Mouse (Mus musculus) macrophage (primary cell): Measurements from ENCODE around the gene Ackr3. TPM values are rescaled to one million over a fixed set of nuclear protein-coding genes. Genes with fewer than 3 reads are reported as not detected.

Experiments used
- H3K27ac ChIP-seq: fragments of 350-480 bp; formaldehyde crosslinking; 2 replicates; pipeline ENCODE4 v1.9.0; 2021
- H3K36me3 ChIP-seq: fragments of 350-480 bp; formaldehyde crosslinking; 2 replicates; pipeline ENCODE4 v1.9.0; 2021; ENCODE audit errors: inconsistent target
- H3K4me3 ChIP-seq: fragments of 350-480 bp; formaldehyde crosslinking; 2 replicates; pipeline ENCODE4 v1.9.0; 2021; ENCODE audit errors: inconsistent target
- H3K79me2 ChIP-seq: fragments of 350-480 bp; formaldehyde crosslinking; 2 replicates; pipeline ENCODE4 v1.9.0; 2021; ENCODE audit errors: inconsistent target
- WGBS: methylation state at CpG from one replicate; pipeline ENCODE4 v1.1.7; 2026; ENCODE audit warnings: inconsistent platforms; ENCODE audit not compliant: missing documents; 5-methylcytosine and 5-hydroxymethylcytosine counted together
- polyA plus RNA-seq: library from polyadenylated mRNA; stranded (reverse); fragments of 250-400 nt; gene quantifications from 3 replicates; pipeline ENCODE4 v1.2.4, GENCODE M21; 2018; ENCODE audit warnings: inconsistent platforms

Ackr3 gene
- polyA plus RNA-seq, 1 experiment from 2014 or later = not detected

- H3K27ac ChIP-seq = no peak overlapping the region
- no peaks in the 10 kb centered on the region for H3K79me2 ChIP-seq
- no peak overlapping the region for H3K4me3 ChIP-seq
- WGBS = 30% methylated on average over 4 of the region's 4 CpGs
- H3K36me3 ChIP-seq = no peaks in the 10 kb centered on the region
Observed at GRCm38 (mm10) chr1:90186173-90186572, 17.6 kb upstream of the Ackr3 start.

DNA sequence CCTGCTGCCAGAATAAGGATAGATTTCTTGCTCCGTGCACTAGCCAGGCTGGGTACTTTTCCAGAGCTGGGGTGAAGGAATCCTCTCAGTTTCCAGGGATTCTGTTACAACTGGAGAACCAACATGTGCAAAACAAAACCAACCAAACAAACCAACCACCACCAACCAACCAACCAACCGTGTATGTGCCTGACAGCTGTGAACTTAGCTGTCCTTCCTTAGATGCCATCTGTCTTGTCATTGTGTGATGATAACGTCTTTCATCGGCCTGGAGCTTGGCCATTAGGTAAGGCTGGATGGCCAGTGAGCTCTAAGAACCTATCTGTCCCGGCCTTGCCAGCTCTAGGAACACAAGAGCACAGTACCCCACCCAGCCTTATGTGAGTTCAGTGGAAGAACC, 16.9 kb upstream of the Ackr3 start:
- 92% methylated on average over 5 of the region's 5 CpGs for WGBS
- no peaks in the 10 kb centered on the region for H3K36me3 ChIP-seq
- H3K79me2 ChIP-seq = no peaks in the 10 kb centered on the region
- no peak overlapping the region for H3K27ac ChIP-seq
- no peak overlapping the region for H3K4me3 ChIP-seq

DNA sequence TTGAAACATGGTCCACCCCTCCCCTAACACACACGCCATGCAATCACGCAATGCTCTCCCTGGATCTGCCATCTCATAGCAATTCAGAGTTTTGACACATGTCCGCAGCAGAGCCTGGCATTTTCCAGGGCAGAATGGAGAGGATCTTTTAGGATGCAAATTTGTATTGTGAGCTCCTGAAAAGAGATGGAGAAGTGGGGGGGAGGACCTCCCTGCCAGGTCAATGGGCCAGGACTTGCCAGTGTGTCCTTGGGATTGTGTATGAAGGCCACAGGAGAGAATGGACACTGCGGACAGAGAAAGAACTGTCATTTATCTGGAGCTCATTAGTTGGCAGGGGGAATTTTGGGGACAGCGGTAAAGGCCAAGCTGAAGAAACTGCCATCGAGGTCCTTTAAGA, 14.7 kb upstream of the Ackr3 start:
- H3K4me3 ChIP-seq = no peak overlapping the region
- no peaks in the 10 kb centered on the region for H3K79me2 ChIP-seq
- H3K27ac ChIP-seq = no peak overlapping the region
- WGBS = 91% methylated on average over 6 of the region's 6 CpGs
- no peaks in the 10 kb centered on the region for H3K36me3 ChIP-seq

DNA sequence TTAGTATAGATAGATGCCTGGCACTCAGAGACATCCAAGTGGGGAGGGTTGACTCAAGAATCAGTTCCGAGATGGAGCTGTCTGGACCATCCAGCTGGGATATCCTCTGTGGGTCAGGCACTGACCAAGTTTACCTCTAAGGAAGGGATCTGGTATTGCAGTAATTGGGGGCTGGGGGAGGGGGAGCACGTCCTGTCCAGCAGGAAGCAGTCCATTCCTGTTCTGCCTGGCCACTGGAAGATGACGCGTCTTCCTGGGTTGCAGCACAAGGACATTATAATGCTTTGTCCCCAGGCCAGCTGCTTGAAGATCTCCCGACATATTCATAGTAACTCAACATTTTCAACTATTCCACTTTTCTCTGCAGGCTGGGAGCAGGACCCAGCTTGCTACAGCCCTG, 2.5 kb upstream of the Ackr3 start:
- H3K27ac ChIP-seq = no peak overlapping the region
- no peaks in the 10 kb centered on the region for H3K79me2 ChIP-seq
- 73% methylated on average over 5 of the region's 5 CpGs for WGBS
- H3K36me3 ChIP-seq = no peaks in the 10 kb centered on the region
- H3K4me3 ChIP-seq = no peak overlapping the region

DNA sequence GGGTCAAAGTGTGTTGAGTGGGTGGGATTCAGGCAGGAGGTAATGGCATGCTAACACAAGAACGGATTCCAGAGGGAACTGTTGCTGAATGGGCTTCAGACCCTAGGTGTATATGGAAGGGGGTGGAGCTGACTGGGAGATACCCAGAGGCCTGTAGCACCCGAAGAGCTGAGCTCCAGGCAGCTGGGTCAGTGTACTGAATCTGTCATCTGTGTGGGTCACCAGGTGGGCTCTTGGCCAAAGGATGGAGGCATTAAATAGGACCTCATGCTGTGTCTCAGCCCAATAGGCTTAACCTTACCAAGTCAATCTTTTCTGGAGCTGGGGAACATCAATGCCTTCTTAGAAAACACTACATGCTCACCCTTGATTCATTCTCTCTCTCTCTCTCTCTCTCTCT, 2.1 kb upstream of the Ackr3 start:
- Histone ChIP-seq H3K27ac (no peak overlapping the region), H3K4me3 (no peak overlapping the region), H3K79me2 (no peaks in the 10 kb centered on the region), H3K36me3 (no peaks in the 10 kb centered on the region)
- WGBS = 83% methylated on average over 2 of the region's 2 CpGs

- 36% methylated on average over 23 of the region's 23 CpGs for WGBS
- Histone ChIP-seq H3K36me3 (no peaks in the 10 kb centered on the region), H3K27ac (no peak overlapping the region), H3K4me3 (no peak overlapping the region), H3K79me2 (no peaks in the 10 kb centered on the region)
Observed at GRCm38 (mm10) chr1:90202207-90202978, 1.4 kb upstream of the Ackr3 start.

GRCm38 (mm10) chr1:90203341-90203740, 439 bp upstream of the Ackr3 start:
- Histone ChIP-seq H3K79me2 (no peaks in the 10 kb centered on the region), H3K4me3 (no peak overlapping the region), H3K27ac (no peak overlapping the region), H3K36me3 (no peaks in the 10 kb centered on the region)
- 28% methylated on average over 11 of the region's 11 CpGs for WGBS

DNA sequence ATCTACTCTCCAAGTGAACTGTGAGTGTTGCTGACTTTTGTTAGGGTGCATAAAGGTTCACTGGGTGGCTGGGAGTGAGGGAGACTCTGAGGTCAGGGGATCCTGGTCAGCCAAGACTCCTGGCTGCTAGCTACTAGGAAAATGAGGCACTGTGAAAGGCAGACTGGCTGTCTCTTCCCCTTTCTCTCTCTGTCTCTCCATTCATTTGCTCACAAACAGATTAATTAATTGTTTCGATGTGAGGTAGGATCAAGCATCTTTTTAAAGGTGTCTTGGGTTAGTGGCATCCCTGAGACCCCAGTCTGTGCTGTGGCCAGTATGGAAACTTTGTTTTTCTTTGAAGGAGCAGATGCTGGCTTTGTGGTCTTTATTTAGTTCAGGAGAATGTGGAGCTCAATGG, 1.0 kb downstream of the Ackr3 start:
- Histone ChIP-seq H3K4me3 (no peak overlapping the region), H3K36me3 (no peaks in the 10 kb centered on the region), H3K27ac (no peak overlapping the region), H3K79me2 (no peaks in the 10 kb centered on the region)
- WGBS = 38% methylated on average over 1 of the region's 1 CpGs

- no peak overlapping the region for H3K27ac ChIP-seq
- 12% methylated on average over 6 of the region's 6 CpGs for WGBS
- H3K4me3 ChIP-seq = no peak overlapping the region
- H3K36me3 ChIP-seq = no peaks in the 10 kb centered on the region
- H3K79me2 ChIP-seq = no peaks in the 10 kb centered on the region
Observed at GRCm38 (mm10) chr1:90205223-90205622, 1.4 kb downstream of the Ackr3 start.

DNA sequence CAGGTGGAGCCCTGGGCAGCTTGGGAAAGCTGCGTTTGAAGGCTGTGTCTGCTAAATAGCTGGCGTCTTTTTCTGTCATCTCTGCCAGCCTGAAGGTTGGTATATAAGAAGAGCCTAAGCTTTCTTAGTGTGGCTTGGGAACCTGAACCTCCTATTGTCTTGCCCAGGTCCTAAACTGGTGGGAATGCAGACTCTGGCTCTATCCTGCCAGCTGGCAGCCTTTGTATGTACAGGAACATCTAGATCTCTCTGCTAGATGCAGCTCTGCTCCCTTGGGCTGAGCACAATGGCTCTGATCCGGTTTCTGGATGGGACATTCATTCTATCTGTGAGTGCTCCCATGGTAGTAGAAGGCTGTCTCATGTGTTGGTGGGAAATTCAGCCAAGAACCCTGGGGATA, 2.9 kb downstream of the Ackr3 start:
- no peaks in the 10 kb centered on the region for H3K79me2 ChIP-seq
- H3K36me3 ChIP-seq = no peaks in the 10 kb centered on the region
- 79% methylated on average over 3 of the region's 3 CpGs for WGBS
- H3K27ac ChIP-seq = no peak overlapping the region
- H3K4me3 ChIP-seq = no peak overlapping the region

GRCm38 (mm10) chr1:90207279-90207678, 3.5 kb downstream of the Ackr3 start:
- H3K36me3 ChIP-seq = no peaks in the 10 kb centered on the region
- WGBS = 85% methylated on average over 6 of the region's 6 CpGs
- no peaks in the 10 kb centered on the region for H3K79me2 ChIP-seq
- H3K27ac ChIP-seq = no peak overlapping the region
- no peak overlapping the region for H3K4me3 ChIP-seq

DNA sequence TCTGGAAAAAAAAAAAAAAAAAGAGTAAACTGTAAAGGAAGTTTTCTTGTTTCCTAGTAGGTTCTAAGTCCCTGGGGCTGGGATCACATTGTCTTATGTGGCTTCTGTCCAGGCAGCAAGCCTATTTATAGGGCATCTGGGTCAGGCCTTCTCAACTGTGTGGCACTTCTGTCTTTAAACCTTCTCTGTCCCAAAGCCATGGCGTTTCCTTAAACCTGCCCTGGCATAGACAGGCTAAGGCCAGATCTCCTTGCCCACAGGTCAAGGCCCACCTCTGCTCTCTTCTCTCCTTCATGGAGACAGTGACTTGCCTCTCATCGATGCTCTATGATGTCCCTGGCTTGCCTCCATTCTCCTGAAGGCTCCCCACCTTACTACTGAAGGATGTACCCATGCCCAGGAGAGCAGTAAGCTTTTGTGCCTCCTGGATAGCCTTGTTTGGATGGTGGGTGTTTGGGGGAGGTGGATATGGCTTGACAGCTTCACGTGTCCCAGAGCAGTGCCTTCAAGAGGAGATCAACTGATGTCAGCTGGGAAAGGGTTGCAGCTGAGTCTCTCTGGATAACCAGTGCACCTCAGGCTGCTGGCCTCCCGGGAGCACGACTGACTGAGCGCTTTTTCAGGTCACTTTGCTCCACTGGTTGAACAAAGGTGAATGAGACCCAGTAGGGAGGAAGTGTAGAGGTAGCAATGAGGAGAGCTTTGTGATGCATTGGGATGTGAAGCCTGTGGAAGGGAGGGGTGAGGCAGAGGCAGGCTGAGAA, 4.1 kb downstream of the Ackr3 start:
- 74% methylated on average over 6 of the region's 6 CpGs for WGBS
- Histone ChIP-seq H3K27ac (no peak overlapping the region), H3K4me3 (no peak overlapping the region), H3K36me3 (no peaks in the 10 kb centered on the region), H3K79me2 (no peaks in the 10 kb centered on the region)

DNA sequence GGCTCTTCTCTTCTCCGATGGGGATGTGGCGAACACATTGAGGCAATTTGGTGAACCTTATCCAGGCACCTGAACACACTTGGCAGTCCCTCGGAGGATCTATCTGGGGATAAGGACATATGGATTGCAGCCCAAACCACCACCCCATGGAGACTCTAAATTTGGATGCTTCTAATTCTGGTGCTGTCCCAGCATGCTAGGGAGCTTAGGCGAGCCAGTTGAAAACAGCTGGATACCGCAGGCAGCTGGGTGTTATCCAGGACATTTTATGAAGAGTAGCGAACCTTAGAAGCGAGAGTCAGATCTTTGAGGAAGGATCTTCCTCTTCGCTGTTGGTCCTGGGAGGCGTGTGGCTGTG, 4.7 kb downstream of the Ackr3 start:
- 84% methylated on average over 9 of the region's 9 CpGs for WGBS
- Histone ChIP-seq H3K36me3 (no peaks in the 10 kb centered on the region), H3K4me3 (no peak overlapping the region), H3K27ac (no peak overlapping the region), H3K79me2 (no peaks in the 10 kb centered on the region)

DNA sequence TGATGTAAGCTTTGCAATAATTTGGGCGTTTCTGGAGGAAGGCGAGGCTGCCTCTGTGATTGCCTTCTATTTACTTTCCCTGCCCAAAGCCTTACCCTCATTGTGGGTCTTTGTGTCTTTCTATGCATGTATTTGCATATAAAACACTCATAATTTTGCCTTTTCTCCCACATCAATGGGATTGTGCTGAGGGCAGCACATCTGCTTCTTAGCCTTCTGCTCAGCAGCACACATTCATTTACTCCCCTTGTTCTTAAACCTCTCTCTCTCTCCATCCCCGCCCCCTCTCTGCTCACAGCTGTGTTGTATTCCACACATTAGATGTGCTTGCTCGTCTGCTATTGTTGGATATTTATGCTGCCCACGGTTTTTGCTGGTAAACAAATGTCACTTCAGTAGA, 5.3 kb downstream of the Ackr3 start:
- Histone ChIP-seq H3K27ac (no peak overlapping the region), H3K4me3 (no peak overlapping the region), H3K79me2 (no peaks in the 10 kb centered on the region), H3K36me3 (no peaks in the 10 kb centered on the region)
- 82% methylated on average over 5 of the region's 5 CpGs for WGBS

DNA sequence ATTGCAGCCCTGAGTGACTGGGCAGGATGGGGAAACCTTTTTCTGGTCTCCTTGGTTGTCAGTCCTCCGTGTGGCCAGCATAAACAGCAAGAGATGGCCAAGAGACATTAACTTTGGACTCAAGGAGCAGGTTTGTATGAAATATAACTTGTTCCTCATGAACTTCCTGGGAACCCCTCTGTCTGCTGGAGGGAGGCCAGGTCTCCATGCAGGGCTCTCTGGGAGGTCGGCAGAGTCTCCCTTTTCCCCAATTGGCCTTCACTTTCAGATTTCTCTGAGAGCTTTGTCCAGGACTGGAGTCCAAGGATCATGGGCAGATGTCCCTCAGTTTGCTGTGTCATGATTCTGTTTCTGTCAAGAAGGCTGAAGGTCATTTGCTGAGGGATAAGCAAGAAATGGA, 6.0 kb downstream of the Ackr3 start:
- Histone ChIP-seq H3K36me3 (no peaks in the 10 kb centered on the region), H3K79me2 (no peaks in the 10 kb centered on the region), H3K27ac (no peak overlapping the region), H3K4me3 (no peak overlapping the region)
- 78% methylated on average over 2 of the region's 2 CpGs for WGBS
